Mouse (Mus musculus): ENCODE results near the gene Slc12a5.

Gene Slc12a5

DNA sequence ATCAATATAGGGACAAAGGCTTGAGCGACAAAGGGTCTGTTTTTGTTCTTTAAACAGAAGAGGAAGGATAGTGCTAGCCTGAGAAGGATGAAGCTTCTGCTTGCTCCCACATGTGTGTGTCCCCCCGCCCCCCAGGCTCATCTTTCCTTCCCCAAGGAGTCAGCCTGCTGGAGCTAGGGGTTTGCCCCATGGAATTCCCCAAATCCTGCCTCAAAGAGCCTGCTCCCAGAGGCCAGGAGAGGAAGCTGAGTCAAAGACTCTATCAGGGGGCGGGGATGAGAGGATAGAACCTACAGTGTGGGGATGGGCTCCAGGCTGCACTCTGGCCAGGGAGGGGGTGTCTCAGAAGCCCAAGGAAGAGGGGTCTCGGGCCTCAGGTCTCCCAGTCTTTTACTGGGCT, 13.1 kb upstream of the Slc12a5 start:
- no peak for DNase-seq (ENCODE audit: low read depth)

DNA sequence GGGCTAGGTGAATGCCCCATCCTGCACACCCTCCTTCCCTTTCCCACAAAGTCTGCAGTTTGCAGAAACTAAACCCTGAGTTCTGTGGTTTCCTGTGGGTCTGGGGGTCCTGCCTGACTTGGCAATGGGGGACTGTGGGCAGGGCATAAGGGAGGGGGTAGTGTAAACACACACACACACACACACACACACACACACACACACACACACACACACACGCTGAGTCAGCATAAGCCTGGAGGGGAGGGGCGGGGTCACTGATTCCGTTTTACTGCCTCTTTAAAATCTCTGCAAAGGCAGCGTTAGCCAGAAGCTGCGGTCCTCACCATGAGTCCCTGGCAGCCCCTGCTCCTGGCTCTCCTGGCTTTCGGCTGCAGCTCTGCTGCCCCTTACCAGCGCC, 12.7 kb upstream of the Slc12a5 start:
- no peak for DNase-seq (ENCODE audit: low read depth)

GRCm38 (mm10) chr2:164948962-164949361, 11.6 kb upstream of the Slc12a5 start:
- DNase-seq (ENCODE audit: low read depth): no peak

GRCm38 (mm10) chr2:164950501-164950900, 10.1 kb upstream of the Slc12a5 start:
- no peak for DNase-seq (ENCODE audit: low read depth)

DNA sequence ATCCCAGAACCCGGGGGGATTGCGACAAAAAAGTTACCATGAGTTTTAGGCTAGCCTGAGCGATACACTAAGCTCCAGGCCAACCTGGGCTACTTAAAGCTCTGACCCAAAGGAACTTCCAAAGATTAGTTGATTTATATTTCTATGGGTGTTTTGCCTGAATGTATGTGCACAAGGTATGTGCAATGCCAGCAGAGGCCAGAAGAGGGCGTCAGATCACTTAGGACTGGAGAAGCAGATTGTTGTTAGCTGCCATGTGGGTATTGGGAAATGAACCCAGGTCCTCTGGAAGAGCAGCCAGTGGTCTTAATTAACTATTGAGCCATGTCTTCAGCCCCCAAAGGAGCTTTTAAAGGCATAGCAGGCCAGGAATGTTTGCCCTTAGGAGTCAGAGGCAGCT, 8.9 kb upstream of the Slc12a5 start:
- DNase-seq (ENCODE audit: low read depth): no peak

- no peak for DNase-seq (ENCODE audit: low read depth)
Observed at GRCm38 (mm10) chr2:164952448-164952847, 8.2 kb upstream of the Slc12a5 start.

DNA sequence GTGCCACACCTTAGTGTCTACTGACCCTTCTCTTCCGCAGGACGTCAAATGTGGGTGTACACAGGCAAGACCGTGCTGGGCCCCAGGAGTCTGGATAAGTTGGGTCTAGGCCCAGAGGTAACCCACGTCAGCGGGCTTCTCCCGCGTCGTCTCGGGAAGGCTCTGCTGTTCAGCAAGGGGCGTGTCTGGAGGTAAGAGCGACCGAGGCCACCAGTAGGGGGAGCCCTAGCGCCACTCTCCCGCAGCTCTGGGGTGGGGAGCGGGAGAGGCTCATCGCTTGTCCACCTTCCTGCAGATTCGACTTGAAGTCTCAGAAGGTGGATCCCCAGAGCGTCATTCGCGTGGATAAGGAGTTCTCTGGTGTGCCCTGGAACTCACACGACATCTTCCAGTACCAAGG, 7.4 kb upstream of the Slc12a5 start:
- peak; percentile 58 for DNase-seq (ENCODE audit: low read depth)

- DNase-seq (ENCODE audit: low read depth): no peak
Observed at GRCm38 (mm10) chr2:164955725-164956124, 4.9 kb upstream of the Slc12a5 start.

DNA sequence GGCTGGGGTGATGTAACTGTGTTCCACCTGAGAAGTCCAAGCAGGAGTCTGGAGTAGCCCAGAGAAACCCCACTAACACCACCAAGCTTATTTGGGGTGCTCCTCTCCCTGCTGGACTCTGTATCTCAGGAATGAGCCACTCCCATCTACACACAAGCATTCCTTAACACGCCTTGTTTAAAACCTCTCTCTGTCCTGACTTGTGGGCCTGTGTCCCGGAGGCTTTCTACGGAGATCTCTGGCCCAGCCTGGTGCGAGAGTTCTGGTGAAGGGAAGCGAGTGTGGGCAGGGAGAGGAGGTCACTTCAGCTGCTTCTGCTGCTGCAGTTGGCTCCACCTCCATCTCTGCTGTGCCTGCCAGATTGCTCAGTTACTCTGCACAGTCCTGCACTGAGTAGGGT, 4.4 kb upstream of the Slc12a5 start:
- no peak for DNase-seq (ENCODE audit: low read depth)

- no peak for DNase-seq (ENCODE audit: low read depth)
Observed at GRCm38 (mm10) chr2:164957548-164958315, 2.9 kb upstream of the Slc12a5 start.

- DNase-seq (ENCODE audit: low read depth): peak; percentile 63
Observed at GRCm38 (mm10) chr2:164961506-164962182, 1.0 kb downstream of the Slc12a5 start.

DNA sequence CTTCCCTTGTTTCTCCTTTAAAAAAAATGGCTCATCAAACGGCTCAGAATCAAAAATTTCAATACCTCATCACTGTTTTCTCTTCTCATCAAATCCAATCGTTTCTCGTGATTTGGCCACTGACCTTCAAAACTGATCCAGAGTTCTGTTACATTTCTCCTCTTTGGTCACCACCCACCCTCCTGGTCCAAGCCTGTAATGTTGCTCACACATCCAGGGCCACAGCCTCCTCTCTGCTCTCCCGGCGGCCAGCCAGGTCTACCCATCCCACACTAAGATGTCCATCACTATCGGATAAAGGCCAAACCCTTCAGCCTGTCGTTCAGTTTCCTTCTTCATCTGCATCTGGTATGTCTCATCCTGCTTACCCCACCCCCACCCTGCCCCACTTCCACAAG, 1.6 kb downstream of the Slc12a5 start:
- no peak for DNase-seq (ENCODE audit: low read depth)

GRCm38 (mm10) chr2:164964242-164964894, 3.8 kb downstream of the Slc12a5 start:
- no peak for DNase-seq (ENCODE audit: low read depth)

GRCm38 (mm10) chr2:164964981-164965380, 4.4 kb downstream of the Slc12a5 start:
- DNase-seq (ENCODE audit: low read depth): no peak

- no peak for DNase-seq (ENCODE audit: low read depth)
Observed at GRCm38 (mm10) chr2:164966381-164966780, 5.8 kb downstream of the Slc12a5 start.

- DNase-seq (ENCODE audit: low read depth): no peak
Observed at GRCm38 (mm10) chr2:164967193-164967592, 6.6 kb downstream of the Slc12a5 start.

GRCm38 (mm10) chr2:164967761-164968440, 7.3 kb downstream of the Slc12a5 start:
- DNase-seq (ENCODE audit: low read depth): no peak

GRCm38 (mm10) chr2:164968451-164968851, 7.8 kb downstream of the Slc12a5 start:
- DNase-seq (ENCODE audit: low read depth): no peak

GRCm38 (mm10) chr2:164969348-164969781, 8.8 kb downstream of the Slc12a5 start:
- no peak for DNase-seq (ENCODE audit: low read depth)

- DNase-seq (ENCODE audit: low read depth): no peak
Observed at GRCm38 (mm10) chr2:164970631-164971196, 10.1 kb downstream of the Slc12a5 start.

DNA sequence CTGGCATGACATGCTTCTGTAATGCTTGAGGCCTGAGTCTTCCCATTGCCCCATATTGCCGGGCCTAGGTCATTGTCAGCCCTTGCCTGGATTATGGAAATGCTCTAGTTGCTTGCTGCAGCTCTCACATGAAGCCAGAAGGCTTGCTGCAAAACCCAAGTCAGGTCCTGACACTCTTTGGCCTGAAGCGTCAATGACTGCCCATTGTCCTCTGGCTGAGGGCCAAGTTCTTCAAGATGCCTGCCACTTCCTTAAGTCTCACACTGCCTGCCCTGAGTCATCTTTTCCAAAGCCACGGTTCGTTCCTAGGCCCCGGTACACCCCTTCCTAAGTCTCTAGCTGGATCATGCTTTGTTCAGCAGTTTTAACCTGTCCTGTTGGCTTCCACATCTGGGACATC, 12.0 kb downstream of the Slc12a5 start:
- no peak for DNase-seq (ENCODE audit: low read depth)

DNA sequence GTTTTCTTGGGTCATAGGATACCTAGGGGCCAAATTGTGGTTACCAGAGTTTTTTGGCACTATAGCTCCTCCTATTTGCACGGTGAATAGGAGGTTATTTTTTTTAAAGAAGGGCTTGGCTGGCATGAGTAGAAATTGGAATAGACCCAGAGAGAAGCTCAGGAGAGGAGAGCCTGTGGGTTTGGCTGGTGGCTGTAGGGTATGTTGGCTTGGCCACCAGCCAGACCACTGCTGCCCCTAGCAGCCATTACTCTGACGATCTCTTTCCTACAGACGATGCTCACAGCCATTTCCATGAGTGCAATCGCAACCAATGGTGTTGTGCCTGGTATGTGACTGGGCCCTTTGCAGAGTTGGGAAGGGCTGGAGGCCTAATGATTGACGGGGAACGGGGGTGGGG, 15.0 kb downstream of the Slc12a5 start:
- DNase-seq (ENCODE audit: low read depth): no peak

All from c-Kit-positive CD71-negative TER-119-negative erythroid progenitor cells, embryonic 14.5 days (primary cell).